Mouse (Mus musculus): Measurements from ENCODE around the gene Uap1.

DNA sequence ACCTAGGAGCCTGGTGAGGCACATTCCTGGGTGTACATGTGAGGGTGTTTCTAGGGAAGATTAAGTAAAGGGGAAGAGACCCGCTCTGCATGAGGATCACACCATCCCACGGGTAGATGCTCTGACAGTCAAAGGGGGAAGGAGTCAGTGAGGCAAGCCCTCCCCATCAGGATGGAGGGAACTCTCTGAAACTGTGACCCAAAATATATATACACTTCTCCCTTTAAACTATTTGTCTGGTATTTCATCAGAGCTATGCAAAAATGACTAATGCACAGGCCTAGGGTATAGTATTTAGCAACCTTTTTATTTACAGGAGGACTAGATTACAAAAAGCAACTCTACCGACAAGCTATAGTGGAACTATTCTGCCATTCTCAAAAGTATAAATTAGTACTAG is 9.8 kb downstream of the Uap1 start:
- TF ChIP-seq CTCF (IDR thresholded peaks at IDR 0.05; ENCODE audit: borderline replicate concordance, control insufficient read depth, extremely low read depth, insufficient read depth, low read length, poor library complexity), result no peak
- TF ChIP-seq POLR2A (IDR thresholded peaks at IDR 0.05; ENCODE audit: control insufficient read depth, extremely low read depth, insufficient read depth, low read length, poor library complexity), result no peak
